Mouse (Mus musculus) C2C12 (cell line): Measurements from ENCODE around the gene Ubap1. TPM values are rescaled to one million over a fixed set of nuclear protein-coding genes. Genes with fewer than 3 reads are reported as not detected.
A peak's percentile ranks its signal among the peaks of the same experiment; 100 is the strongest.

Experiments
- H3K27me3 ChIP-seq: one replicate; pipeline ENCODE4 v1.6.1; 2011; ENCODE audit not compliant: control insufficient read depth, insufficient read depth, insufficient read length
- H3K36me3 ChIP-seq: one replicate; pipeline ENCODE4 v1.6.1; 2011; ENCODE audit not compliant: control insufficient read depth, insufficient read depth
- H3K4me3 ChIP-seq: one replicate; pipeline ENCODE4 v1.5.1; 2011; ENCODE audit warnings: mild to moderate bottlenecking, control low read depth; ENCODE audit not compliant: poor library complexity, insufficient read depth, severe bottlenecking
- H3K79me2 ChIP-seq: one replicate; pipeline ENCODE4 v1.6.1; 2011; ENCODE audit not compliant: control insufficient read depth, insufficient read depth
- H3K79me3 ChIP-seq: one replicate; pipeline ENCODE4 v1.6.1; 2011; ENCODE audit warnings: low read depth, control low read depth
- H3ac ChIP-seq: one replicate; pipeline ENCODE3; 2011; ENCODE audit warnings: low read depth; ENCODE audit not compliant: control insufficient read depth, insufficient read length
- CEBPB ChIP-seq: IDR thresholded peaks from one replicate; pipeline ENCODE4 v1.6.1; 2011; ENCODE audit warnings: low read depth, mild to moderate bottlenecking, control low read depth, moderate library complexity
- CTCF ChIP-seq: IDR thresholded peaks from one replicate; pipeline ENCODE4 v1.5.1; 2011; ENCODE audit not compliant: control insufficient read depth, insufficient read depth, insufficient read length
- FOSL1 ChIP-seq: IDR thresholded peaks from one replicate; pipeline ENCODE4 v1.8.0; 2011; ENCODE audit warnings: mild to moderate bottlenecking, low read length; ENCODE audit not compliant: poor library complexity, insufficient read depth, severe bottlenecking
- MAX ChIP-seq: IDR thresholded peaks from one replicate; pipeline ENCODE4 v1.6.1; 2011; ENCODE audit warnings: mild to moderate bottlenecking, control low read depth
- MYOD1 ChIP-seq: IDR thresholded peaks from one replicate; pipeline ENCODE4 v1.6.1; 2011; ENCODE audit warnings: low read depth; ENCODE audit not compliant: control insufficient read depth, insufficient read length
- MYOG ChIP-seq: IDR thresholded peaks from one replicate; pipeline ENCODE4 v1.6.1; 2011; ENCODE audit not compliant: control insufficient read depth, insufficient read length; ENCODE audit errors: extremely low read depth
- USF1 ChIP-seq: IDR thresholded peaks from one replicate; pipeline ENCODE4 v1.6.1; 2011; ENCODE audit warnings: low read depth, mild to moderate bottlenecking, control low read depth, moderate library complexity
- polyA plus RNA-seq: library from polyadenylated mRNA; unstranded; fragments of >200 nt; fragmentation: generic; extraction: Trizol; gene quantifications from one replicate; pipeline ENCODE4 v1.2.1, GENCODE M21; 2012; ENCODE audit warnings: missing spikeins

Gene Ubap1
- polyA plus RNA-seq, 1 experiment = 20.0 TPM

DNA sequence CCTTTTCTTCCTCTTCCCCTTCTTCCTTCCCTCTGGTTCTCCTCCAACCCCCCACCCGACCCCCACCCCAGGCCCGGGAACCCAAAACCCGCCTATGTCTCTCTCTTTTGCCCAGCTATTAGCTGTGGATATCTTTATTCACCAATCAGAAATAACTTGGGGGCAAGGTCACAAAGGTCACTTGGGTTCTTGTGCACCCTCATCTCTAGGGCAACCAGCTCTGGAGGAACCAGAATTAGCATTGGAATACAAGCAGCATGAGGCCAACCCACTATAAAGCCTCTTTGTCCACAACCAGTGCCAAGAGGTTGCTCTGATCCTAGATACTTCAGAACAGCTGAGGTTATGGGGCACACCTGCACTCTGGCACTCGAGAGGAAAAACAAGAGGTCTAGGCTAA, 19.3 kb upstream of the Ubap1 start:
- Histone ChIP-seq H3ac (no peak overlapping the region), H3K27me3 (no peaks in the 10 kb centered on the region), H3K4me3 (no peak overlapping the region), H3K79me3 (no peaks in the 10 kb centered on the region), H3K36me3 (no peaks in the 10 kb centered on the region), H3K79me2 (no peaks in the 10 kb centered on the region)
- TF ChIP-seq CTCF (no peak), FOSL1 (no peak), MYOG (no peak), MAX (no peak)

DNA sequence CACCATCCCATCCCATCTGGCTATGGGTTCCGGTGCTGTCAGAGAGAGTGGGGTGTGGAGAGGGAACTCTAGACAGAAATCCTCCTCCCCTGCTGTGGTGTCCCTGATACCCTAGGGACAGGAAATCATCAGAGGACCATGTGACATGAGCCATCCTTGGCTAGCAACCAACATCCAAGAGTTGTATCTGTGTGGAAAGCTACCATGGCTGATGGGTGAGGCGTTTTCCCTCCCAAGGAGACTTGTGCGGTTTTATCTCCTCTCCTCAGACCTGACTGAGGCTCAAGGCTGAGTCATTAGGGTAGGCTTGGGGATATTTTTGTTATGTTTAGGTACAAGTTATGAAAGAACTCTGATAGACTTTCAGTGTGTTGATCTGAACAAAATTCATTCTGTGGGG, 17.7 kb upstream of the Ubap1 start:
- H3K79me3 ChIP-seq = no peaks in the 10 kb centered on the region
- no peak overlapping the region for H3ac ChIP-seq
- H3K4me3 ChIP-seq = no peak overlapping the region
- no peaks in the 10 kb centered on the region for H3K79me2 ChIP-seq
- TF ChIP-seq CEBPB = no peak
- peak; percentile 75 for TF ChIP-seq USF1
- H3K27me3 ChIP-seq = no peaks in the 10 kb centered on the region
- no peaks in the 10 kb centered on the region for H3K36me3 ChIP-seq

DNA sequence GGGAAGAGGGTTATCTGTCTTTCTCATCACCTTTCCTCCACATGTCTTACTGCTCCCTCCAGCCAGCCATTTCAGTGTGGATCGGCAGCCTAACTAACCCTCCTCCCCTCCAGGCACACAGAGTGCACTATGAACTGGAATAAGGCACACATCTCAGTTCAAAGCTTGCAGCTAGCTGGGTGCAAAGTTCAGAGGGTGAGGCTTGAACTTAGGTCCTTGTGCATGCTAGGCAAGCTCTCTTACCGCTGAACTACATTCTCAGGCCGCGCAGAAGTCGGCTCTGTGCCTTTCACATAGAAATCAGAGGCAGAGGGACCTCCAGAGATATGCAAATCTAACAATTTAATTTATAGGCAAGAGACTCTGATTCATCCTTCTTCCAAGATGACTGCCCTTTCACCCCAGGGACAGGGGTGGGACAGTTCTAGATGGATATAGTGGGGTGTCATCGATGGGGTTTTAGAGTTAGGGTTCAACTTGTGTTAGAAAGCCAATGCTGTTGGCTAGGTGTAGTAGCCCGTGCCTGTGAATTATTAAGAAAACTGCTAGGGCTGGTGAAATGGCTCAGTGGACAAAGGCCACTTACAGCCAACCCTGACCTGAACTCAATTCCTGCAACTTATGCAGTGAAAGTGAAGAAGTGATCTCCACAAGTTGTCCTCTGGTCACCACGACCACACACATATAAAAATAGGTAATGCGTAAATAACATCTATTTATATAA, 16.9 kb upstream of the Ubap1 start:
- H3K36me3 ChIP-seq = no peaks in the 10 kb centered on the region
- no peaks in the 10 kb centered on the region for H3K27me3 ChIP-seq
- no peak overlapping the region for H3K4me3 ChIP-seq
- H3ac ChIP-seq = no peak overlapping the region
- no peak for TF ChIP-seq MYOG
- TF ChIP-seq FOSL1 = no peak
- TF ChIP-seq MYOD1 = no peak
- no peak for TF ChIP-seq CEBPB
- no peak for TF ChIP-seq MAX
- no peak for TF ChIP-seq USF1
- TF ChIP-seq CTCF = no peak
- no peaks in the 10 kb centered on the region for H3K79me3 ChIP-seq
- H3K79me2 ChIP-seq = no peaks in the 10 kb centered on the region

- Histone ChIP-seq H3K36me3 (no peaks in the 10 kb centered on the region), H3K27me3 (no peaks in the 10 kb centered on the region), H3ac (no peak overlapping the region), H3K79me3 (no peaks in the 10 kb centered on the region), H3K79me2 (no peaks in the 10 kb centered on the region), H3K4me3 (no peak overlapping the region)
- TF ChIP-seq CTCF = no peak
- TF ChIP-seq USF1 = no peak
- no peak for TF ChIP-seq FOSL1
- no peak for TF ChIP-seq CEBPB
- no peak for TF ChIP-seq MAX
- TF ChIP-seq MYOD1 = no peak
- no peak for TF ChIP-seq MYOG
Observed at GRCm38 (mm10) chr4:41336546-41336945, 12.2 kb upstream of the Ubap1 start.

DNA sequence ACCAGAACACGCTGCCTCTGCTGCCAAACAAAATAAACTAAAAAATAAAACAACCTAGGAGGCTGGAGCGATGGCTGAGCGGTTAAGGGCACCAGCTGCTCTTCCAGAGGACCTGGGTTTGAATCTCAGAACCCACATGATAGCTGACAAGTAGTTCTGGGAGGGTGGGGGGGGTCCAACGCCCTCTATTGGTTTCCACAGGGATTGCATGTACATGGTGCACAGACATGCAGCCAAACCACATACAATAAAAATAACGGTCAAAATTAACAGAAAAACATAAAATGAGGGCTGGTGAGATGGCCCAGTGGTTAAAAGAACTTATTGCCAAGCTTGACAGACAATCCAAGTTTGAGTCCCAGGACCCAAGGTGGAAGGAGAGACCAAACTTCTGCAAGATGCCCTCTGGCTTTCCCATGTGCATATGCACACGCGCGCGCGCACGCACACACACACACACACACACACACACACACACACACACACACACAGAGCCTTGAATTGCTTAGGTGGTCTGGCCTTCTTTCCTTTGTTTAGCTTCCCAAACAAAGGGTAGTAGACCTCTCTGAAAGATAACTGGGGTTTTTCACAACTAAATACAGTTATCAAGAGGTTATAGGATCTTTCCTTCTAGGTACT, 7.8 kb upstream of the Ubap1 start:
- TF ChIP-seq MAX (no peak), MYOD1 (no peak), MYOG (no peak), FOSL1 (no peak), USF1 (no peak), CTCF (no peak), CEBPB (no peak)
- Histone ChIP-seq H3ac (no peak overlapping the region), H3K79me3 (no peaks in the 10 kb centered on the region), H3K4me3 (no peak overlapping the region), H3K79me2 (no peaks in the 10 kb centered on the region), H3K36me3 (no peaks in the 10 kb centered on the region), H3K27me3 (no peaks in the 10 kb centered on the region)

DNA sequence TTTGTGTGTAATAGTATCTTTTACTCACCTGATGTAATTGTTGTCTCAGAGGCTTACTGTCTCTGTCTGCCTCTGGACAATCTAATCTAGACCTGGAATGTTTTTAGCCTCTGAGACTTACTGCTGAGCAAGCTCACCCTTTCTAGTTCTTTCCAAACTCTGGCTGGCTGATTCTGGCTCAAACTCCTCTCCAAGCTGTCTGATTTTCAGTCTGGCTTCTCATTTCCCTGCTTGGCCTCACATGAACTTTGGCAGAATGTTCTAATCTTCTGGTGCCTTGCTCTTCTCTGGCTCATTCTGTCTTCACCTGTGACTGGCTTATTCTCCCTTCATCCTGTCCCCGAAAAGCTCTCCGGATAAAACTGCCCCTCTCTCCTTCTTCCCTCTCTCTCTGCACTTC, 2.8 kb upstream of the Ubap1 start:
- no peak overlapping the region for H3ac ChIP-seq
- no peaks in the 10 kb centered on the region for H3K27me3 ChIP-seq
- H3K4me3 ChIP-seq = no peak overlapping the region
- peaks cover 17% of the 10 kb centered on the region for H3K79me3 ChIP-seq
- TF ChIP-seq CEBPB (no peak), MYOD1 (no peak), CTCF (no peak), MAX (no peak), MYOG (no peak), FOSL1 (no peak), USF1 (no peak)
- H3K79me2 ChIP-seq = peaks cover 21% of the 10 kb centered on the region
- H3K36me3 ChIP-seq = peaks cover 8% of the 10 kb centered on the region
